Mouse (Mus musculus): ENCODE results near the gene Ambra1. TPM values are rescaled to one million over a fixed set of nuclear protein-coding genes. Genes with fewer than 3 reads are reported as not detected.
"Not testable (repeated sequence)": the region's sequence is repeated elsewhere in the genome, so short reads cannot be mapped to it uniquely, and the experiment has no call there.

Ambra1 gene
- total RNA-seq (2022) = 10 to 100 TPM; 54.8 to 55.6 (median 55.1) TPM

- peak; percentile 74 to 82 for DNase-seq (ENCODE audit: low spot score in 2 of 2)
Measured at GRCm38 (mm10) chr2:91729971-91730821, at the start of gene Ambra1. Gene Ambra1 (plus strand): TSS chr2:91730134.

- DNase-seq (ENCODE audit: low spot score in 2 of 2) = peak in 1 of 2 experiments; percentile 21
Measured at GRCm38 (mm10) chr2:91682850-91683249, 47.1 kb upstream of the Ambra1 start.

GRCm38 (mm10) chr2:91683919-91684318, 46.0 kb upstream of the Ambra1 start:
- no peak for DNase-seq (ENCODE audit: low spot score in 2 of 2)

GRCm38 (mm10) chr2:91689452-91689851, 40.5 kb upstream of the Ambra1 start:
- peak in 1 of 2 experiments; percentile 47 for DNase-seq (ENCODE audit: low spot score in 2 of 2)

GRCm38 (mm10) chr2:91695436-91696224, 34.3 kb upstream of the Ambra1 start:
- peak in 1 of 2 experiments; percentile 48 for DNase-seq (ENCODE audit: low spot score in 2 of 2)

GRCm38 (mm10) chr2:91696225-91696590, 33.7 kb upstream of the Ambra1 start:
- no peak for DNase-seq (ENCODE audit: low spot score in 2 of 2)

GRCm38 (mm10) chr2:91699225-91699624, 30.7 kb upstream of the Ambra1 start:
- no peak for DNase-seq (ENCODE audit: low spot score in 2 of 2)

- no peak for DNase-seq (ENCODE audit: low spot score in 2 of 2)
Measured at GRCm38 (mm10) chr2:91701366-91701765, 28.6 kb upstream of the Ambra1 start.

GRCm38 (mm10) chr2:91705736-91706135, 24.2 kb upstream of the Ambra1 start:
- DNase-seq (ENCODE audit: low spot score in 2 of 2) = no peak

GRCm38 (mm10) chr2:91706456-91706855, 23.5 kb upstream of the Ambra1 start:
- no peak for DNase-seq (ENCODE audit: low spot score in 2 of 2)

GRCm38 (mm10) chr2:91708361-91708760, 21.6 kb upstream of the Ambra1 start:
- no peak for DNase-seq (ENCODE audit: low spot score in 2 of 2)

- peak; percentile 76 to 89 for DNase-seq (ENCODE audit: low spot score in 2 of 2)
Measured at GRCm38 (mm10) chr2:91710272-91711234, 19.4 kb upstream of the Ambra1 start, which contains the start of the genes Atg13 and Harbi1. Gene Atg13 (minus strand): TSS chr2:91710576. Gene Harbi1 (plus strand): TSS chr2:91710852.

- DNase-seq (ENCODE audit: low spot score in 2 of 2) = no peak
Measured at GRCm38 (mm10) chr2:91711256-91711925, 18.5 kb upstream of the Ambra1 start.

GRCm38 (mm10) chr2:91714921-91715320, 15.0 kb upstream of the Ambra1 start:
- no peak for DNase-seq (ENCODE audit: low spot score in 2 of 2)

GRCm38 (mm10) chr2:91718276-91718675, 11.7 kb upstream of the Ambra1 start:
- no peak for DNase-seq (ENCODE audit: low spot score in 2 of 2)

GRCm38 (mm10) chr2:91723382-91723781, 6.6 kb upstream of the Ambra1 start:
- no peak for DNase-seq (ENCODE audit: low spot score in 2 of 2)

- DNase-seq (ENCODE audit: low spot score in 2 of 2) = no peak
Measured at GRCm38 (mm10) chr2:91723951-91724350, 6.0 kb upstream of the Ambra1 start.

GRCm38 (mm10) chr2:91724716-91725115, 5.2 kb upstream of the Ambra1 start:
- DNase-seq (ENCODE audit: low spot score in 2 of 2) = no peak

GRCm38 (mm10) chr2:91725476-91725875, 4.5 kb upstream of the Ambra1 start:
- not testable (repeated sequence) for DNase-seq (ENCODE audit: low spot score in 2 of 2)

GRCm38 (mm10) chr2:91727011-91727410, 2.9 kb upstream of the Ambra1 start:
- DNase-seq (ENCODE audit: low spot score in 2 of 2) = no peak

Data from left cerebral cortex, adult 8-10 months (tissue).